Mouse (Mus musculus): ENCODE results near the gene Kdf1.
"Not testable (repeated sequence)": the region's sequence is repeated elsewhere in the genome, so short reads cannot be mapped to it uniquely, and the experiment has no call there.

Kdf1 gene

DNA sequence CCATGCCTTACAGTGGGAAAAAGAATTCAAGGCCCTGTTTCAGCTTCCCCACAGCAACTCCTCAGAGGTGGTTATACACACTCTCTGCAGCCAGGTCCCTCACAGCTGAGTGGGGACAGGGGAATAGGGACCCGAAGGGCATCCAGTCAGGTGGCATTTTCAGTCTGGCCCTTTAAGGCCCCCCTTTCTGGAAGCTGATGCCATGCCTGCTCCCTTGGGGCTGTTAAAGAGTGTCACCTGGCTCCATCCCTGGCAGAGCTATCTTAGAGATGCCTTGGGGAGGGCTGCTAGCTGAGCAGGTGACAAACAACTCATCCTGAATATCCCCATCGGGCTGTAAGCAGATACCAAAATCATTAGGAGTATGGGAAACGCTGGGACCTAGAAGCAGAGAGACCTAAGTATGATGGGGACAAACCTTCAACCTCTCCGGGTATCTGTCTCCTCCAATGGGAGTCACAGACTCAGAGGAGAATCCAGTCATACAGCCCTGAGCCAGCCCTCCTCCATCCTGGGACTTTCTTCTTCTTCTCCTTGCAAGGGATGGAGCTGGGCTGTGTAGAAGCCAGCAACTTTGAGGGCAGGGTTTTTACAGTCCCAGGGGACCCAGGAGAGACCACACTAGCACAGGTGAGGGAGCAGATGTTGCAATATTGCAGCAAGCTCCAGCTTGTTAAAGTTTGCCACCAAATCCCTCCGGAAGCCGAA, 21.9 kb upstream of the Kdf1 start:
- DNase-seq, result peak; percentile 67 to 70

GRCm38 (mm10) chr4:133497461-133498159, 21.2 kb upstream of the Kdf1 start:
- peak; percentile 74 to 80 for DNase-seq

GRCm38 (mm10) chr4:133498160-133498724, 20.5 kb upstream of the Kdf1 start, which contains the start of gene Trnp1:
Trnp1 (minus strand) TSS chr4:133498550.
- DNase-seq, result peak; percentile 95 to 96

GRCm38 (mm10) chr4:133501514-133501913, 17.2 kb upstream of the Kdf1 start:
- no peak for DNase-seq

- no peak for DNase-seq
Measured at GRCm38 (mm10) chr4:133504300-133504699, 14.5 kb upstream of the Kdf1 start.

DNA sequence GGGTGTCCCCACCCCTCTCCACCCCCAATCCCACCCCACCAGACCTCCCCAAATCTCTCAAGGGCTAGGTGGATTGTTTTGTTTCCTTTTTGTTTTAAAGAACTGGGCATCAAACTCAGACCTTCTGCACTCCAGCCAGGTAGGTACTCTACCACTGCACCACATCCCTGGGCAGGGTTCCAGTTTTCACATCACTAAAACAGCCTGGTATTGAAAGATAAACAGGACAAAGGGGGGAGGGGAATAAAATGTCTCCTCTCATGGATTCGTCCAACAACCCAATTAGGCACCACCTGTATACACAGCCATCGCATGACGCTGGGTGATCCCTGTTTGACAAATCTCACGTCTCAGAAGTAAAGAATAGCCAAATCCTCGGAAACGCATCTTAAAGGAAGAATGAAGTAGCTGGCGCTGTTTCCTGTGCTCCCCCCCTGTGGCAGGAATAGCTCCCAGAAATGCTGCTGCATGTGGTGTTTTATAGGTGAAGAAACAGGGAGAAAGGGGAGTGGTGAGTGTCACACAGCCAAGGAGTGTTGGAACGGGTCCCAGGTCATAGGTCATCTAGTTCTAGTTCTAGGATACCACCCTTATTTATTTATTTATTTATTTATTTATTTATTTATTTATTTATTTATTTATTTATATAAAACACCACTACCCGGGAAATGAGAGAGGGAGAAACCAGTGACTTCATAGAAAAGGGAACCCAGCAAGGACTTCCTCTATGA, 13.8 kb upstream of the Kdf1 start:
- DNase-seq, result no peak

DNA sequence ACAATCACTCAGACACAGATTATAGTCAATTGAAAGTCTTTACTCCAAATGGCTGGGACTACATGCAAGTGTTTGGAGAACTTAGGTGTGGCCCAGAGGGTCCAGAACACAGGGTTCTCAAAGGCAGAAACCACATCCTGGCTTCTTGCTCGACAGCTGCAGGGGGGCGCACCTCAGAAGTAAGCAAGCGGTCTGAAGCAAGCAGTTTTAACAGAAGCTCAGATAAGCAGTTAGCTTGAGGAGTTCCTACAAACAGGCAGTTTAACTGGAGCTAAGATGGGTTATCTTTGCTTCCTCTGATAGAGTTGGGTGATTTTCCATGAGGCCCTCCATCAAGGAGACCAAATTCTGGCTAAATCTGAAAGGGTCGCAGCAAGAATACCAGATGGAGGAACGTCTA, 12.2 kb upstream of the Kdf1 start:
- no peak for DNase-seq

DNA sequence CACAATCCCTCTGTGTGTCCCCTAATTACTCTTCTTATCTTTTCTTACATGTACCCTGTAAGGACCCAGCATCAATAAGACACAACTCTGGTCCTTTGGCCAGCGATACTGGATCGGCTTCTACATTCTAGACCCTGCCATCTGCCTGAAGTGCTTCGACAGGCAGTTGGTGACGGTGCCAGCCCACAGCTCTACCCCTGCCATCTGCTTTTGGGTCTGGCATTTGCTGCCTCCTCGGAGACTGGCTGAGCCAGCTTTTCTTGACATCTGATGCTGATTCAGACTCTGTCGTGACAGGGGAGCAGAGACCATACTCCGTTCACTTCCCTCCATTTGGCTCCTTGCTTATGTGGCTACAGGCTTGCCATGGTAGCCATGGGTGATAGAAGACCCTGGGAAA, 9.8 kb upstream of the Kdf1 start:
- peak; percentile 80 to 84 for DNase-seq

DNA sequence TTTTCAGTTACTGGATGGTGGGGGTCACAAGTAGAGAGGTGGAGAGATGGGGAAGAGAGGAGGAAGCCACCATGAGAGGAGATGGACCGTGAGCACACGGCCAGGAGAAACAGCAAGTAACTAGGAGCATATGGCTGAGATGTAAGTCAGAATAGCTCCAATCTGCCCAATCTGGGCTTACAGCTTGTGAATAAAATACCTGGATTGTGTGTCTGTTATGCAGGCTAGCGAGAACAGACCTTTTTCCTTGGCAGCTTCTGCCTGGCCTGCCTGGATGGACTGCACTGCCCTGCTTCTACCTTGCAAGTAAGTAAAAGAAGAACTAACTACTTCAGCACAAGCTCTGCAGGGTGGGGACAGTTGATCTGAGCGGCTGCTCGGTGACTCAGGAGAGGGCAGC, 7.7 kb upstream of the Kdf1 start:
- DNase-seq, result peak; percentile 45 to 48

DNA sequence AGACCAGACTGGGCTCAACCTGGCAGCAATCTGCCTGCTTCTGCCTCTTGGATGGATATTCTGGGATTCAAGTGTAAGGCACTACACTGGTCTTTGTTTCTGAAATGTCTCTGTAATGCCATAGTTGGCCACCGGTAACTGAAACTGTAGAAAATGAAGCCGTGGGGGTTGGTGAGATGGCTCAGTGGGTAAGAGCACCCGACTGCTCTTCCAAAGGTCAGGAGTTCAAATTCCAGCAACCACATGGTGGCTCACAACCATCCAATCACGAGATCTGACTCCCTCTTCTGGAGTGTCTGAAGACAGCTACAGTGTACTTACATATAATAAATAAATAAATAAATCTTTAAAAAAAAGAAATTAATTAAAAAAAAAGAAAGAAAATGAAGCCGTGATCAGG, 6.3 kb upstream of the Kdf1 start:
- not testable (repeated sequence) for DNase-seq

GRCm38 (mm10) chr4:133512972-133513371, 5.8 kb upstream of the Kdf1 start:
- peak; percentile 86 to 90 for DNase-seq

DNA sequence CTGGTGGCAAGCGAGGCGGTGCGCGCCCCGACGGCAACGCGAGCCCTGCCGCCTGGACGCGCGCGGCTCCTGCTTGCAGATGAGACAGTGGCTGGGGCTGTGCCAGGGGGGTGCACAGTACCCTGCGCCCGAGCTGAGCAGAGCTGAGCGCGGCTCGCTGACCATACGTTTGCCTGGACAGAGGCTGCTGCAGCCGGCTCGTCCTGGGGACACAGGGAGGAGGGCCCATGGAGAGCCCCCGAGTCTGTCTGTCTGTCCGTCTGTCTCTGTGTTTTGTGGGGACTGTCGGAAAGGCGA, 554 bp downstream of the Kdf1 start:
- no peak for DNase-seq

DNA sequence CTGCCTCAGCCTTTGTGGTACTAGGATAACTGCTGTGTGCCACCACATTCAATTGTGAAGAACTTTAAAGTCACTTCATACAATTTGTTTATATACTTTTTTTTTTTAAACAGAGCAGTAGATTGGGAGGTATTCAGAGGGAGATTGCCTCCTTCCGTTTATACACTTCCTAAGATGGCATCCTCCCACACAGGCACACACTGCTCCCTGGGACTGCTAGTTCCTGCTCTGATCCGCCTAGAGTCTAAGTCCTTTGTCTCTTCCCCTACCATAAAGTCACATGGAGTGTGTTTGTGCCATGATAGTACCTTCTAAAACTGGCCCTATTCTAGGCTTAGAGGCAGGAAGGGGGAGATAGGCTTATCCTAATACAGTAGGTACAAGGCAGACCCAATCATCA, 2.7 kb downstream of the Kdf1 start:
- no peak for DNase-seq

DNA sequence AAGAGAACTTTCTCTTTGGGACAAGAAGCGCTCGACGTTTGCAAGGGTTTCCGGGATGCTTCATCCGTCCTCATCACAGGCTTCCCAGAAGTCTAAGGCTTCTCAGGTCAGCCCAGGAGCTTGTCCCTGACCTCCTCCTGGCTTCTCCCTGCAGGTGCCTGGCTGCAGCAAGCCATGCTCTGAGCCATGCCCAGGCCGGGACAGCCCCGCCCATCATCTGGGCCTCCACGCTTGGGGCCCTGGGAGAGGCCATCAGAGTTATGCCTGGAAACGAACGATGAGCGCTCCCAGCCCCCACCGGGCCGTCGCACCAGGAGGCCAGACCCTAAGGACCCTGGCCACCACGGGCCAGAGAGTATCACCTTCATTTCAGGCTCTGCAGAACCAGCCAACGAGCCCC, 9.0 kb downstream of the Kdf1 start:
- DNase-seq, result no peak

GRCm38 (mm10) chr4:133532777-133533176, 14.0 kb downstream of the Kdf1 start:
- DNase-seq, result no peak

GRCm38 (mm10) chr4:133536081-133536480, 17.3 kb downstream of the Kdf1 start:
- DNase-seq, result no peak

- DNase-seq, result no peak
Measured at GRCm38 (mm10) chr4:133536652-133537051, 17.9 kb downstream of the Kdf1 start.

- peak; percentile 96 to 97 for DNase-seq
Measured at GRCm38 (mm10) chr4:133545272-133546231, 26.8 kb downstream of the Kdf1 start, which contains the start of gene Nudc. Nudc (minus strand) TSS chr4:133545996.

- no peak for DNase-seq
Measured at GRCm38 (mm10) chr4:133552029-133552428, 33.3 kb downstream of the Kdf1 start.

GRCm38 (mm10) chr4:133552768-133553447, 34.1 kb downstream of the Kdf1 start, which contains the start of gene Nr0b2:
Nr0b2 (plus strand) TSS chr4:133553376.
- DNase-seq, result peak; percentile 23 to 34
